Mouse (Mus musculus): ENCODE measurements around the gene Foxs1. TPM values are rescaled to one million over a fixed set of nuclear protein-coding genes. Genes with fewer than 3 reads are reported as not detected.
A peak's percentile ranks its signal among the peaks of the same experiment; 100 is the strongest.

The Foxs1 gene
- total RNA-seq (2014; fragmentation: Nextera tagmentation) (not detected in 2 replicates), total RNA-seq (2017) (not detected in 2 replicates)

DNA sequence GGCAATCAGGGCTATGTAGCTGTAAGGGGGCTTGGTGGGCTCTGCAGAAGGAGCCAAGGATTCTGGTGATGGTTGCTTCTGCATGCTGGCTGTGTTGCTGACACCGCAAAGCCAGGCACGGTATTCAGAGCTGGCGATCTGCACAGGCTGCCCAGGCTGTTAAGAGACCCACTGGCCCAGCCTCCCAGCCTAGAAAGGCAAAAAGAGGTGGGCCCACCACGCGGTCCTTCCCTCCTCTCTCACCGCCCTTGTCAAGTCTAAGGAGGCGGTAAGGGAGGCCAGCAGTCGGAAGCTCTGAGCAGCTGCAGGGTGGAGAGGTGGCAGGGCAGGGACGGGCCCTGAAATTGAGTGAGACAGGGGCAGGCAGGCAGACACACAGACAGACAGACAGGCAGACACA lies at the start of gene Foxs1:
Foxs1 (minus strand) TSS at position 161 of the 400 bp plus-strand sequence.
- ATAC-seq (replicated peaks; ENCODE audit: poor library complexity, severe bottlenecking): no peak

GRCm38 (mm10) chr2:152976991-152977390 lies 44.0 kb upstream of the Foxs1 start:
- ATAC-seq (replicated peaks; ENCODE audit: poor library complexity, severe bottlenecking): no peak

GRCm38 (mm10) chr2:152965555-152965954 lies 32.5 kb upstream of the Foxs1 start:
- no peak for ATAC-seq (replicated peaks; ENCODE audit: poor library complexity, severe bottlenecking)

DNA sequence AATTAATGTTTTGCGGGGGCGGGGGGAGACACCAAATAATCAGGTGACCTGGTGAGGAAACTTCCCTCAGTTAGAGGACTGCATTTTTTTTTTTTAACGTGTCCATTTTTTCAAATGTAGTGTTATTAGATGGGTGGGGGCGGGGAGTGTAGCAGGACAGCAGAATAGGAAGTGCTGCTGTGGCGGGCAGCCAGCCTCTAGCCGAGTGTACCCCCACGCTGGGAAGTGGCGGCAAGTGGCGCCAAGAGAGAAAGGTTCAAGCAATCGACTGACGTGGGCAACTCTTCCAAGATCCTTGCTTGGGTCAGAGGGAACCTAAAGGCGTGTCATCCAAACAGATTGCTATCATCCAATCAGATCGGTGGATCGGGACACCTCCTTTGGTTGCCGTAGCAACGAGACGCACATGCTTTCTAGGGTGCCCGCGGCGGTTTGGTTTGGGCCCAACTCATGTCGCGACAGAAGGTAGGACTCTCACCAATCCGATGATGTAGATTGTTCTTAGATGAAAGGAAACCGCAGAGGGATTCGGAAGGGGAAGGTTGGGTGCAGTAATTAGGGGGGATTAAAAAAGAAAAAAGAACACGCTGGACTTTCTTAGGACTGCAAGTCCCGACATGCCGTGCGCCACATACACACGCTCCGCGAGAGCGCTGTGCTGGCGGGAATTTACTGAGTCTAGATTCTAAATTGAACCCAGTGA lies 29.2 kb upstream of the Foxs1 start, which contains the start of gene Ttll9:
Ttll9 (plus strand) TSS at position 395 of the 703 bp plus-strand sequence.
- ATAC-seq (replicated peaks; ENCODE audit: poor library complexity, severe bottlenecking): peak; percentile 98

DNA sequence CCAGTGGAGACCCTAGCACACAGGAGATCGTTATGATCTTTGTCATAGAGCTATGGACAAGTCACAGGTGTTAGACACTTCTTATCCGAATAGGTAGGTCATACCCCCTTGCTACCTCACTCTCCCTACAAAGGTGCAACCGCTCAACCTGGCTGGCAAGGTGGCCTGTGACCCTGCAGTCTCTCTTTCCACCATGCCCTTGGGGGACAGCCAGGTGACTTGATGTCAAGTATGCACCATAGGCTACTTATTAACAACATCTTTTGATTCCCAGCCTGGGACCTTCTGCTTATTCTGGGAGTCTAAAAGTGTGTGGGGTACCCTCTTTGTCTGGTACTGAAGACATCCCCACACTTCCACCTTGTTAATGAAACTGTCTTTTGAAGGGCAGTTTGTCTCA lies 25.1 kb upstream of the Foxs1 start:
- ATAC-seq (replicated peaks; ENCODE audit: poor library complexity, severe bottlenecking): no peak

- ATAC-seq (replicated peaks; ENCODE audit: poor library complexity, severe bottlenecking): no peak
These were observed 19.1 kb upstream of the Foxs1 start for GRCm38 (mm10) chr2:152951850-152952720.

- peak; percentile 84 for ATAC-seq (replicated peaks; ENCODE audit: poor library complexity, severe bottlenecking)
These were observed 18.2 kb upstream of the Foxs1 start, which contains the start of gene Dusp15 for GRCm38 (mm10) chr2:152951065-152951849. Dusp15 (minus strand) TSS chr2:152951698.

GRCm38 (mm10) chr2:152950358-152951064 lies 17.5 kb upstream of the Foxs1 start:
- no peak for ATAC-seq (replicated peaks; ENCODE audit: poor library complexity, severe bottlenecking)

DNA sequence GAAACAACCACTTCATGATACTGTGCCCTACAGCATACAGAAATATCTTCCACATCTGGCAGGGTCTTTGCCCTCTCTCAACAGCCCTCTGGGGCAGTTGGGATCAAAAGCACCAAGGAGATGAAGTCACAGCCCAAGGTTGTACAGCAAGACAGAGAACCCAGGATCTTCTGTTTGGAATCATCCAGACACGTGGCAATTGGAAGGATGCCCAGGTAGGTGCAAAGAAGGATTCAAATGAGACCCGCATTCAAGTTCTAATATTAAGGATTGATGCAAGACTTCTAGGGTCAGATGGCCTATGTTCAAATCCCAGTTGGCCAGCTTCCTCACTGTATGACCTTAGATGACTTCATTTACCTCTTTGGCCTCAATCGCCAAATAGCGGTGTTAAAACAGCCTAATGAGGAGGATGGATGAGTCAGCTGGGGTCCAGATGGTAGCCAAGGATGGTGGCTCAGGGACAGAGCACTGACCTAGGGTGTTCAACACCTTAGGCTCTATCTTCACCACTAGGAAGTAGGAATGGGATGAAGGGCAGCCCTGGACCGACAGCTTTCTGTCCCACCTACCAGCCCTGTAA lies 15.5 kb upstream of the Foxs1 start:
- ATAC-seq (replicated peaks; ENCODE audit: poor library complexity, severe bottlenecking): no peak

- ATAC-seq (replicated peaks; ENCODE audit: poor library complexity, severe bottlenecking): no peak
These were observed 14.1 kb upstream of the Foxs1 start for GRCm38 (mm10) chr2:152947098-152947497.

DNA sequence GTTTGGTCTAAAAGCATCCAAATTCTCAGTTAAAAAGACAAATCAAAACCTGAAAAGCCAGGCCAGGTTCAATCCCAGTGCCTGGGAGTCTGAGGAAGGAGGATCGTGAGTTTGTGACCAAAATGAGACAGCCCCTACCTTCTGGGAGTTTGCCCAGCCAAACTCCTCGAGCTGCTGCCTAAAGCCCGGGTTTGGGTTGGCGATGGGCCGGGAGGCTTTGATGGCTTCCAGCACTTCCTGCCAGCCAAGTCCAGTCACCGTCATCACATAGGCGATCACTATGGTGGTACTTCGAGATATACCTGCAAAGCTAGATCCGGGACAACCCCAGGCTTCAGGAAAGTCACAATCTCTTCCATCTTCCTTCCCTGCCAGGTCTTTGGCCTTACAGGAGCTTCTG lies 11.0 kb upstream of the Foxs1 start:
- no peak for ATAC-seq (replicated peaks; ENCODE audit: poor library complexity, severe bottlenecking)

GRCm38 (mm10) chr2:152943568-152943967 lies 10.6 kb upstream of the Foxs1 start:
- no peak for ATAC-seq (replicated peaks; ENCODE audit: poor library complexity, severe bottlenecking)

GRCm38 (mm10) chr2:152942898-152943515 lies 10.0 kb upstream of the Foxs1 start:
- ATAC-seq (replicated peaks; ENCODE audit: poor library complexity, severe bottlenecking): peak; percentile 28

DNA sequence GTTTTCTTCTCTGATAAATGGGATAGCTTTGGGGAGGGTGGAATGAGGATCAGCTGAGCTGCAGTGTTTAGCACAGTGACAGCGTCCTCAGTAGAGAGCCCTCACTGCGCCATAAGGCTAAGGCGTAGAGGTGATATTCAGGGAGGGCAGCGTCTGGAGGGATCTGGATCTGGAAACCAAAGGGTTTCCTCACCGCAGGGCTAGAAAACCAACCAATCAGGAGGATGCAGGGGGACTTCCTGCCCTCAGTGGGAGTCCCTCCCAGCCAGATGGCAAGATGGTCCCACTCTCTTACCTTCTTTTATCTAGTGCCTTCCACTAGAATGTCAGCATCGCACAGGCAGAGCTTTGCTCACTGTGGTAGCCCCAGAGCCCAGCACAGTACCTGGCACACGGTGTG lies 8.8 kb upstream of the Foxs1 start:
- no peak for ATAC-seq (replicated peaks; ENCODE audit: poor library complexity, severe bottlenecking)

DNA sequence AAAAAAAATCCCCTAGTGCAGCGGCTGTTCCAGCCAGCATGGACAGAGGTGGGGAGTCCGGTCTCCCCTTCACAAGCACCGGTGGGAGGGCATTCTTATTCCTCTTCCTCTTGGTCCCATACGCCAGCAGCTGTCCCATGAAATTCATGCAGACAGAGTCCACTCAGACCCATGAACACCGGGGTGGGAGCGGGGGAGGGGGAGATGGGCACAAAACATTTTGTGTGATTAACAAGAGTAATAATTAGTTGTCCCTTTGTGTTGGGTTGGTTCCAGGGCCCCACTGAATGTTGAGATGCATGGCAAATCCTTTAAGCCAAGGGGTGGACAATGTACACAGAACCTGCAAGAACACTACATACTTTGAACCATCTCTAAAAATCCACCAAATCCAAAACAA lies 8.1 kb upstream of the Foxs1 start:
- no peak for ATAC-seq (replicated peaks; ENCODE audit: poor library complexity, severe bottlenecking)

DNA sequence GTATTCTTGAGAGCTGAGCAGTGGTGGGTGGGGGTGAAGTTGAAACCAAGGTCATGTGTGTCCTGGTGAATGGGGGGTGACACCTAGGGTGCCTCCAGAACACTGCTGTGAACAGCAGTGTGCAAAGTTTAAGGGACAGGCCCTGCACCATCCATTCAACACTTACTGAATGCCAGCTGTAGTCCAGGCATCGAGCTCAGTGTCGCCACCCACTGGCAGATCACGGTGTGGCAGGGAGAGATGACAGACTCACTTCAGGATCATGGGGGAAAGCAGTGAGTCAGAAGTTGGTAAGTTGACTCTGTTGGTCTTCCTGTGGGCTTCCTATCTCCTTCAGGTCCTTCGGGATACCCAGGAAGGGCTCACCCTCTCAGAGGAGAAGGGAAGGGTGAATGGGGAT lies 6.8 kb upstream of the Foxs1 start:
- peak; percentile 71 for ATAC-seq (replicated peaks; ENCODE audit: poor library complexity, severe bottlenecking)

DNA sequence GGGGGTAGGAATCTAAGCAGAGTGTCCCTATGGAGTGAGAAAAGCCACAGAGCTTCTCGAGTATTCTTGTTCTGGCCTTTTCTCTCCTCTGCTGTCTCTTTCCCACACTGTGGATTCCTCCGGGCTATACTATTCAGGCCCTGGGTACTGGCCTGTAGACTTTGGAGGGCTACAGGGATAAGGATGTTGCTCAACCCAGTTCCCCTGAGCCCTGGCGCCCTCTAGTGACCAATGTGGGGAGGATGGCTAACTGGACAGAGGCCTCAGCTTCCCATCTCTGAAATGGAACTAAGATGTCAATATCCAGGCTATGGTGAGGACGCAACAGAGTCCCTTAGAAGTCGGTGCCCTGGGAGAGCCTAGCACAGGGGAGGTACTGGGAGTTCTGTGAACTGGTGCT lies 606 bp upstream of the Foxs1 start:
- ATAC-seq (replicated peaks; ENCODE audit: poor library complexity, severe bottlenecking): peak; percentile 92

DNA sequence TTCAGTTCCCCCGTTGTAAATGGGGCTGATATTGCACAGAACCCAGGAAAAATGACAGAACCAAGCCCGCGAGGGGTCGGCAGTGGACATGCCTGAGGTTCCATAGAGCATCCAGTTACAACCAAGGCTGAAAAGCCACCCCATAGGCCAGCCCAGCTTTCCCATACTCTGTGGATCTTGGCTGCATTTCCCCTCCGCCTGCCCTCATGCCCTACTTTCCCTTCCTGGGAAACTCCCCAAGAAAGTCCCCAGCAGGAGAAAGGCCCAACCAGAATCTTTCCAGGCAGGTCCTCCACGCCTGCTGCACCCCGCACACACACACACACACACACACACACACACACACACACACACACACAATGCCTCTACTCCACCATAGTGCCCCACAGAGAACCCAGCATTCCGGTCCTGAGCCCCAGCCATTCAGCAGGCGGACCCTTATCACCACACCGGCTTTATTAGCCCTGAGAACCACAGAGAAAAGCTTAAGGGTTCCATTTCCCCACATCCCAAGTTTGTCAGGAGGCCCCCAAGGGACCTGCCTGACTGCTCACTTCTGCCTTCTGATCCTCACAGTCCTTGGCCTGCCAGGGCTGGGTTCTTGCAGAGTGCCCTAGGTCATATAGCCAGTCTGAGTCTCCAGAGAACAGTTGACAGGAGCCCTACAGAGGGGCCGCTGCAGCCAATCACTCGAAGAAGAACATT lies 1.4 kb downstream of the Foxs1 start:
- ATAC-seq (replicated peaks; ENCODE audit: poor library complexity, severe bottlenecking): no peak

DNA sequence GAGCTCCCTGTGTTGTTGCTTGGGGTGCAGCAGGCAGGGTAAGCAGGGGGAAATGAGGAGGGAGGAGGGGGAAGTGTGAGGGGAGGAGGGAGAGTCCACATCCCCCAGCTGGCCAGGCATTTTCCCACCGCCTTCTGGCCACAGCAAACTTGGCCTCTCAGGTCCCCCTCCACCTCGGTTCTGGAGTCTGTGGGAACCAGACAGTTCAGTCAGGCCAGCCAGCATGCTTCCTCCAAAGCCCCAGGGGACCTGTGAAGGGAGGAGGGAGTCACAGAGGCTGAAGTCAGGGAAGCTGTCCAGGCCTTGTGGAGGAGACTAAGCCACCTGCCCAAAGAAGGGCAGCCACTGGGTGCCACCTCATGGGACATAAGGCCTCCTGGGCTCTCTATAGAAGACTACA lies 2.7 kb downstream of the Foxs1 start:
- ATAC-seq (replicated peaks; ENCODE audit: poor library complexity, severe bottlenecking): no peak

Data from granulocyte monocyte progenitor cell, adult 5-6 weeks (primary cell).